Mouse (Mus musculus) lung, adult 18-20 months (tissue): ENCODE results near the gene Cntrl.

Experiments
- DNase-seq, 2 experiments: peaks; one replicate each; pipeline ENCODE4 v3.0.0; 2022; ENCODE audit warnings: mixed read lengths in 2 of 2

Cntrl gene

DNA sequence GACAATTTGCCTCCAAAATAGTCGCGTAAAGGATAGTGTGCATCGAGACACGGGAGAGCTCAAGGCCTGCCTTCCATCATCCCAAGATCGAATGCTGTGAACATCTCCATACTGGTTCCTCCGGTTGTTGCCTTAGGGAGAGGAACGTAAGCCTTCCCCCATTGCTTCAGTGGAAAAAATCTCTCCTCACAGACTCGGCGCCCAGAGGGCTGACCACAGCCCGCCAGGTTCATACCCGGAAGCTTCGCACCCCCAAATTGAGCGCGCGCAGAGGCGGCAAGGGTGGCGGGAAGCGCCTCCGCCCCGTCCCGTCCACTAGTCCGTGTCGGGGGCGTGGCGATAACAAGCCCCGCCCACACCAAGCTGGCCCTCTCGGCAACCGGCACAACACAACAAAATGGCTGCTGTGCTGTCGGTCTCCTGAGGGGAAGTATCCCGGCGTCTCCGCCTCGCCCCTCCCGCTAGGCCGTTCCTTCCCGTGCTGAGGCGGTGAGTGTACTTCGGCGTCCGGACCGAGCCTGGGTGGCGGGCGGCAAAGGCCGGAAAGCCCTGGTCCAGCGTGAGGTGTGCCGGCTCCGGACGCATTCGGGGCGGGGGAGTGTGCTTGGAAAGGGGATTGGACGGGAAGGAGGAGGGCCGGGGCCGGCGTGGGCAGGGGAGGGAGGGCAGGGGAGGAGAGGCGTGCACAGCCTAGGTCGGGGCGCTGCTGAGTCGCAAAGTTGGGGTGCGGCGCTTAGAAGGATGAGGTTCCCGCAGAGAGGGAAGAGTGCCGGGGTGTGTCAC is at the start of gene Cntrl:
Gene Cntrl (plus strand): TSS at position 352 of the 783 bp plus-strand sequence.
- DNase-seq: peak; percentile 95

DNA sequence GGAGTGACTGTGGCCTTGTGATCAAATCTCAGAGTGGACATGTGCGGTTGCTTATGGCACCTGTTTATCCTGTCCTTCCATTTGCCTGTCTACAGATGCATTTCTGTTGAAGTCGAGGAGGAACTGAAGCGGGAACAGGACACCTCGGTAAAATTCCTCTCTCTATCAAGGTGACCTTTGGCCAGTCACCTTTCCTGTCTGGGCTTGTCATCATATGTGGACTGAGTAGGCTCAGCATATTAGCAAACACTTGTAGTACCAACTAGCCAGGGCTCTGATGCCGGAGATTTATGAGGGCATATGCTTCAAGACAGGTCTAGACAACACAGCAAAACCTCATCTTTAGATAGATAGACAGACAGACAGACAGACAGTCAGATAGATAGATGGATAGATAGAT is 49.0 kb upstream of the Cntrl start:
- DNase-seq: no peak

DNA sequence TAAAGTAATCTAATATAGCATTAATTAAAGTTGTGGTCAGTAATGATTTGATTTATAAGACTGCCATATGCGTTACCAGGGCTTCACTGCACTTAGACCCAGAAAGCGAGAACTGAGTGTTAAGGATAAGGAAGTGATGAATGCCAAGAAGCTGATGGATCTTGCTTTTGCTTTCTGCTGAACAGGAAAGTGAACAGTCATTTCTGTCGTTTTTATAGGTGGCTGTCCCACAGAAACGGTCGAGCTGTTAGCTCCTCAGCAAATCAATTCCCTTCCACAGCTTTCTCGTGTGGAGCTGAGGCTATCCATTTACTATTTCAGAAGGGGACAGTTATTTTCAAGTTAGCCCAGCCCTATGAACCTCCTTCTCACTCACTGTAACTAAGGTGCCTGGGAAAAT is 48.4 kb upstream of the Cntrl start:
- no peak for DNase-seq

DNA sequence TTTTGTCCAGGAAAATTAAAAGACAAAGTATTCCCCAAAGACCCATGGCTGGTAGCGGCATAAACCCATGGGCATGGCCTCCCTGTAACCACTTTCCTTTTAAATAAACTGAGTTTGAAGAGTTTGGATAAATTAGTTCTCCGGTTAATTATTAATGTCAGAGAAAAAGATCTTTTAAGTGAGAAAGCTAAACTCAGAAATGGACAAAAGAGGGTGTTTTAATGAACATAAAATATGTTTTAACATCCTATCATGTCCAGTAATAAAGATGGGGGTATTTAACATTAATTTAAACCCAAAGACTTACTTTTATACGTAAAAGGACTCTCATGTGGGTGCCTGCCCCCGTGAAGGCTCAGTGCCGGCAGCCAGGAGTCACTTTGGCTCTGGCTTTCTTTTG is 48.0 kb upstream of the Cntrl start, which contains the start of gene Hc:
Gene Hc (minus strand): TSS at position 101 of the 400 bp plus-strand sequence.
- no peak for DNase-seq

DNA sequence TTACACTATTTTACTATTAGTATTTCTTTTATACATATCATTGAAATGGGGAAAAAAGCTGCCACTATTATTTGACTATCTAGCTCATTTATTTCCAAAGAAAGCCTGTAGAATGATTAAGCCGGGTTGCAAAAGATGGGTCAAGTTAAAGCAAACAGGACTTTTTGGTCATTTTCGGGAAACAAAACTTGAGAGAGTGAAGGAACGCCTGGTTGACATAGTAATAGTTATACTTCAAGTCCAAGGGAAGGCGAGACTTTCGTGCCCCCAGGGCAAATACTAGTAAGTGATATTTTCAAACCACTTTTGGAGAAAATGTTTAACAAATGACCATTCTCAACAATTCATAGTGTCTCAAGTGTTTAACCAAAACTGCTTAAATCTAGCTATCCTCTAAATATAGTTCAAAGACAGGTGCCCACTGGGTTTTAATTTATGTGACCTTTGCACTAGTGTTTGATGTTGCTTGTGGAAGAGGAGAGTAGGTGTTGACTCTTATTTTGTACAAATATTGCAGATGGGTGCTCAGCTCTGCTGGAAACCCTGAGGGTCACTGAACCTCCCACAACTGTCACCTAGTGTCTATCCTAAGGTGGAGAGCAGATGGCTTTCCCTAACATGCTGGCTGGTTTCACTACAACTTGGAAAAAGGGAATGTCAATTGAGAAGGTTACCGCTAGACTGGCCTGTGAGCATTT is 45.8 kb upstream of the Cntrl start:
- DNase-seq: no peak

DNA sequence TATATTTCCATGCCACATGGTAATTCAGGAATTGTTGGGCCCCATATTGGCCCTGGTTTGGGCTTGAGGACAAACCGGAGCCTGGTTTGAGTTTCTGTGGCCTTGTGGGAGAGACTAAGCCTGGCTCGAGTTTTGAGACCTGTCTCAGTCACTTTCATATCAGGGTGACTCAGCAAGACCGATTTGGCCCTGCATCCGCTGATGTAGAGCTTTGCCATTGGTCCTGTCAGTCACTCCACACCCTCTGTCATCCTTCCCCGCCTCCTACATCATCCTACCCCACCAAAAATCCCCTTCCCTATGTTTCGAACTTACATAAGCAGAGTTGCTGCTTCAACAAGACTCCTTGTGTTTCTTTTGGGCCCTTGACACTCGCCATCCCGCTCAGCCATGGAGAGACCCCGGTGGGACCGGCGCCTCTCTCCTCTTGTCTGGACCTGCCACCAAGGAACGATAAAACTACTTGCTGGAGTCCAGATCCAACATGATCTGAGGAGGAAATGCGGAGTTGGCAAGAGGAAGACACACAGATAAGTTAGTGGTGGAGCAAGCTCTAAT is 42.7 kb upstream of the Cntrl start:
- DNase-seq: no peak

DNA sequence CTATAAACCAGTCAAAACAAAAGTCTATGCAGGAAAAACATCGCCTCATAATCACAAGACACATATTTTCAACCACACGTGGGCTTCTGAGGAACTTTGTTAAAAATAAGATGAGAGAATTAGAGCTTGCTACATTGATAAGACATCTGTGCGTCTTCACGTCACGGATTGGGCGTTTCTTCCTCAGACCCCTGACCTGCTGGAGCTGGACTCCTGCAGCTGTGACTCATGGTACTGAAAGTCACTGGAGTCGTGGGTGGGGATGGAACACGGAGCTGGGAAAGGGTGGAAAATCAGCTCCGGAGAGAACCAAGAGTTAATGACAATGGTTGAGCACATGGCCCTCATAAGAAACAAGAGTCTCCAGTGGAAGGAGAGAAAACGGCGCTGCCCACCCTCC is 42.2 kb upstream of the Cntrl start:
- no peak for DNase-seq

DNA sequence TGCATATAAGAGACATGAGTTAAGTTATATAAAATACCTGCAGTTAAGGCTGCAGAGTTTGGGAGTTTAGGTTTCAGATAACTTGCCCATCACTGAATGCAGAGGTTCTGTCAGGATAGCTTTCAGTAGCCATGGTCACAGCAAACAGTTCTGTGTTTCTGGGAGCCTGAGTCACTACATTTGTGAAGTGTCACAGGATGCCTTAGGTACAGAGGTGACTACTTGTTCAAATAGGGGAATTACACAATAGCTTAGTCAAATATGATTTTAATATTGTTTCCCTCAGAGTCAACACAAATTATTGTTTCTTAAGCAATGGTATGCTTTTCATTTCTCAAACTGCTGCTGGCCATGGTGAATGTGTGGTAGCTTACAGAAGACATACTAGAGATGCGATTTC is 40.2 kb upstream of the Cntrl start:
- no peak for DNase-seq

DNA sequence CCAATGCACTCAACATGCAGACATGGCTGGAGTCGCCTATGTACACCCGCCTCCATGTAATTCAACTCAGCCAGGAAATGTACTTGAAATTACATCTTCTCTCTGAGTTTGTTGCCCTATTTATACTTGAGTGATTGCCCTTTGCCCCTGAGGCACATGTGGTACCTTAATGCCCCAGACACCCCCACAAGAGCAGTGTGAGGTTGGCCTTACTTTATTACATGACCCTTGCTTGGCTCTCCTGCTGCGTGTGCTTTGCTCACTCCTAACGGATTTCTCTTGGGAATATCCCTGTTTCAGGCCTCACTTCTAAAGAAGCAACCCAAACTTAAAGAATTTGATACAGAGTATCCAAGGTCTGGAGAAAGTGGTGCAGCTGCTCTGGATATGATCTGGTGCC is 39.0 kb upstream of the Cntrl start:
- no peak for DNase-seq

DNA sequence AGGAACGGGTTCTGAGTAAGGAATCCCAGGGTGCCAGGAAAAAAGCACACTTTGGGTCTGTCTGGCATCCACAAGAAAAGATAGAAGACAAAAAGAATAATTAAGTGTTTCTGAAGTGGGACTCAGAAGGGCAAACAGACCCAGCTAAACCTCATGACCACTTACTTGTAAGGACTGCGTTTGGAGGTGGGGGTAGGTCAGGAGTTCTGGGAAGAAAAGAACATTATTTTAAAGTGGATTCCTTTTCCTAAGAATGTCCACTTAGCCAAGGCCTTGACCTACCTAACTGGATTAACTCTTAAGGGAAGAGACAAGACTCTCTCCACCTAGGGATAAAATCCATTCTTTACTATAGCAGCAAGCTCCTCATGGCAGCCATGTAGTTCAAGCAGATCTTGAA is 36.7 kb upstream of the Cntrl start:
- DNase-seq: peak in 1 of 2 experiments; percentile 15

DNA sequence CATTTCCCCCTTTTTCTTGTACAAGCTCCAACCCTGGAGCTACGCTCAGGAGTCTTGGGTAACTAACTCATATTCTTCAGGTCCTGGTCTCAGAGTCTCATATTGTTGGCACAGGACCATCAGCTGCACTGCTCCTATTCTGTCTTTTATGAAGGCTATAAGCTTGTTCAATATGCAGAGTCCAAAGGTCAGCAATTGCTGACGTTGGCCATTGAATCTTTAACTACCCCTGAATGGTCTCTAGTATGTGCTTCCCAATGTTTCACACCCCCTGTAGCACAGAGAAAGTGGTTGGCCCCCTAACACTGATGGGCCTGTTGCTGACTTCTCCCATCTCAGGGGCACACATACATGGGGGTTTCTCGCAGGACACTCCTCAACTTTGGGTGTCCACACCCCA is 35.0 kb upstream of the Cntrl start:
- no peak for DNase-seq

DNA sequence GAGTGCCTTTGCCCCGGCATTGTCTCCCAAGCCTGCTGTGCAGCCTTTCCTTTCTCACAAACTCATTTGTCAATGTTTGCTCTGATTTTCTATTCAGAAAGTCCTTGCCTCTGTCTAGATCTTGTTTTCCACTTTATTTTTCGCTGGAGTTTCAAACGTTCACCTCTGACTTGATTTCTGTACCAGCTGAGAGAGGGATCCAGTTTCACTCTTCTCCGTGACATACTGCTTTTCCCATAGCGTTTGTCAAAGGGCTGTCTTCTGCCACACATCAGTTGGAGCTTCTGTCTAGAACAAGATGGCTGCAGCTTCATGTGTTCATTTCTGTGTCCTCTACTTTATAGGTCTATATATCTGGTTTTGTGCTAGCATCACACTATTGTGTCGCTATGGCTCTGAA is 30.1 kb upstream of the Cntrl start:
- DNase-seq: no peak

DNA sequence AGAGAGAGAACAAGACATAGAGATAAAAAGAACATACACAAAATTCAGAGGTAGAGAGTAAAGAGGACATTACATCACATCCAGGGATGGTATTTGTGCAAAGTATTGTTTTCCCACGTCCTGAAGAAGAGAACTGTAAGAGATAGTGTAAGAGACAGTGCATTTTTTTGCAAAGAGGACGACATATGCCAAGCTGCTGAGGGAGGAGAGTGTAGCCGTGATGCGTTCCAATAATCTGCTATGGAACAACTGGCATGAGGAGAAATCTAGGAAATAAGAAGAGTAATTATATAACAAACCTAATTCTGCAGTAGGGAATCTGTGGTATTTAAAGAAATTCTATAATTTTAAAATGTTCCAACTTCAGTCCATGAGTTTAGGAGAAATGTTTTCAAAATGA is 21.9 kb upstream of the Cntrl start:
- DNase-seq: no peak

DNA sequence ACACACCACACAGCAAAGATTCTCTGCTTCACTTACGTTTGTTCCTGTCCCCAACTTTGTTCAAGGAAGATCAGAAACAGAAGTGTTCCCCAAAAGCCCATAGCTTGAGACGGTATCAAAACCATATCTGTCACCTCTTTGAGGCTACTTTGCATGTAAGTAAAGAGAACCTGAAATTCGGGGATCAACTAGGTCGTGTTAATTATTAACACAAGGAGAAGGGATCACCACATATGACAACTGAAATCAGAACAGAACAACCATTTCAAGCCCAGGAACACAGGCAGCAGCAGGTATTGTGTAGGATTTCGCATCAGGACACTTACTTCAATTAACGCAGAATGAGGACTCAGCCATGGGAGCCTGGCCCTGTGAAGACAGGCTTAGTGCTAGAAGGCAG is 8.8 kb upstream of the Cntrl start:
- DNase-seq: no peak

DNA sequence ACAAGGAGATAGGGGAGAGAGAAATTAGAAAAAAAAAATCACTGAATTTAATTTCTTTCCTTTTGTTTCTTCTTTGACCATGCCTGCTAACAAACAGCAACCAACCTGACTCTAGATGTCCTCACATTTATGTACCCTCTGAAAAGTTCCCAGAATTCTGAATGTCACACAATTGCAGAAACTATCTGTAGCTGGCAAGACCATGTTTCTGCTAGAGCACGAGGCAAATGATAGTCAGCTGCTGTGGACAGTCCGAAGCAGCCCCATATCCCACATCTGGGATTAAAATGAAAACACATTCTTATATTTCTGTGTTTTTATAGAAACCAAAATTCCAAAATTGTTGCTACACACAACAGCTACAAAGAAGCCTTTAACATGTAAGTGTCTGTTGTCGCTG is 7.8 kb upstream of the Cntrl start, which contains the start of gene AI182371:
Gene AI182371 (minus strand): TSS at position 101 of the 400 bp plus-strand sequence.
- DNase-seq: no peak

DNA sequence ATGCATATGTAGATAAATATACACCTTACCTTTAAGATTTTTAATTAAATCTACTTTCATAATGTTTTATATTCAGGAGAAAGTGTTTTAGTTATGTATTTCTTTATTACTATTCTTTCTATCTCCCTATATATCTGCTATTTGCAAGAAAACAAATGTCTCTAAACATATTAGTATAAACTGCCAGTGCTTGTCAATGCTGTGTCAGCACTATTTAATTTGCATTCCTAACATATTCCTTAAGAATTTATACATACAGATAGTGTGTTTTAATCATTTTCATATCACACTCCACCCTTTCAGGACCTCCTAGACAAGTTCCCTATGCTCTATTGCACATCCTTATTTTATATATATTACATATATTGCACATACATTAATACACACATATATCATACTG is 6.5 kb upstream of the Cntrl start:
- no peak for DNase-seq

DNA sequence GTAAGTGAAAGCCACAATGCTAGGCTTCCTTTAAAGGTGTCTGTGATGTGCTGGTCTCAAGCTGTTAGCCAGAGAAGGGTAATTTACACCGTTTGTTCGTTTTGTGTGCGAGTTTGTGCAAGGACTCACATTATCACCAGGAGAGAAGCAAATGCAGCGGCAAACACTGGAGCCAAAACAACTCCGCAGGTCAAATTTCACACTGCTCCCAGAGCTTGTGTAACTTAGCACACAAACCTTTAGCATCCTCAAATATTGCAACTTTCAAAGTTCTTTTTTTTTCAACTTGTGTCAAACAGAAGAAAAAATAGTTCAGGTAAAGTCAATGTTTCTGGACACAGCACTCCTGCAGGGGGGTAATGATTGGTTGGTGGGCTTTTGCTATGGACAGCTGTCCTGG is 5.7 kb upstream of the Cntrl start:
- peak in 1 of 2 experiments; percentile 8 for DNase-seq

DNA sequence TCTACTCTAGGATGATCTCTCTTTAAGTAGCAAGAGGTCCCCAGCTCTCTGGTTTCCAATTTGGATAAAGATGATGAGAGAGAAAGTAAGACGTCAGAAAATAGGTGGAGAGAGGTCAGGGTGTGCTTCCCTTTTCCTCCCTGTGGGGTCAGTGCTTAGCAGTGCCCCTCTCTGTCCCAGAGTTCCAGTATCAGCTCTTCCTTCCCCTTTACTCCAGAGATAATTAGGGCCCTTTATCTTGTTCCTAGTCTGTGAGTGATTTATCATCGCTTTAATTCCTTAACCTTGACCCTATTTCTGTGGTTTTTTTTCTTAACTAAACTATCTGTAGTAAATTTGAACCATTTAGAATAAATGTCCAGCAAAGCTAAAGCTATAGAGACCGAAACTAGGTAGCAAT is 4.4 kb upstream of the Cntrl start:
- no peak for DNase-seq

DNA sequence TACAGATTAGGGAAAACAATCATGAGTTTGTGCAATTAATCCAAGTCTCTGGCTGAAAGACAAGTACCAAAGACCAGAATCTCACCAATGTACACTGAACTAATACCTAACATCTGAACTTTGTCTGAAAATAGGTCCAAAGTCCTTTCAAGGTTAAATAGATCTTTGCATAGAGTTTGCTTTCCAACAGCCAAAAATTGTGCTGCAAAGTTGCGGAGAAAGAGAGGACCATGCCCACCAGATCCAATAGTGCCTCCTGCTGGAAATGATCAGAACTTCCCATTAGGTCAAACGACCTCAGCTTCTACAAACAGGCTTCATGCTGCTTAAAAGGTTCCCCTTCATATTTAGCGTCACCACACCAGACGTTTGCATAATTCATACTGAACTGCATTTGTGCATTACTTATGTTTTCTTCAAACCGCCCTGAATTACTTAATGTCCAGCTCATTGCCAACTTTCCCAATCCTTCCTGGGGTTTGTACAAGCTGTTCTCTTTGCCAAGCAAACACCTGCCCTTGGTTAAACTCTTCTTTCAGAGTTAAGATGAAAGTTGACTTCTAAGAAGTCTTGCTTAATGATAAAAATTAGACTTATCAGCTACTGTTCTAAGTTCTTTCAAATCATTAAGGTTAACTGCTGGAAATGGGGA is 1.2 kb upstream of the Cntrl start:
- DNase-seq: peak; percentile 35 to 74

DNA sequence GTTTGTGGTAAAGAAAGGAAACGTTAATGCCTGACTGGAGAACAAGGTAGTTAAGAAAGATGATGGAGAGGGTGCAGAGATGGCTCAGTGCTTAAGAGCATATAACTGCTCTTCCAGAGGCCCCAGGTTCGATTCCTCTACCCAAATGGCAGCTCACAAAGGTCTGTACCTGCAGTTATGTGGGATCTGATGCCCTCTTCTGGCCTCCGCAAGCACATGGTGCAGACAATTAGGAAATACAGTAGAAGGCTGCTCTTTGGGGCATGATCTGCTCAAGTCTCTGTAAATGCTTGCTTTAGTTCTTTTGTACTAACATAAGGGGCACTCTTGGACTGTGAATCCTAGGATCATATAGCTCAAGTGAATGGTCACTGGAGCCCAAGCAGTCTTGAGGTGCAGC is 580 bp upstream of the Cntrl start:
- peak; percentile 42 to 64 for DNase-seq

DNA sequence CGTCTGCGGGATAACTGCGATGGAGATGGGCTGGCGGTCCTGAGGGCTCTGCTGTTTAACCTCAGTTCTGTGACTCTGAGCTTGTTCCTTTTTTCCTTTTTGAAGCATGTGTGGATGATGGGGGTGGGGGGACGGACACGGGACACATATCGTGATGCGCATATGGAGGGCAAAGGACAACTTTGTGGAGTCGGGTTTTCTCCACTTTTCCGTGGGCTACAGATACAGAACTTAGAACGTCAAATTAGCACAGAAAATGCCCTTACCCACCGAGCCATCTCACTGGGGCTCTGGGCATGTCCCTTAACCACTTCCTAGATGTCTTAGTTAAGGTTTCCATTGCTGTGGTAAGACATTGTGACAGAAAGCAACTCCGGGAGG is 622 bp downstream of the Cntrl start:
- DNase-seq: no peak

DNA sequence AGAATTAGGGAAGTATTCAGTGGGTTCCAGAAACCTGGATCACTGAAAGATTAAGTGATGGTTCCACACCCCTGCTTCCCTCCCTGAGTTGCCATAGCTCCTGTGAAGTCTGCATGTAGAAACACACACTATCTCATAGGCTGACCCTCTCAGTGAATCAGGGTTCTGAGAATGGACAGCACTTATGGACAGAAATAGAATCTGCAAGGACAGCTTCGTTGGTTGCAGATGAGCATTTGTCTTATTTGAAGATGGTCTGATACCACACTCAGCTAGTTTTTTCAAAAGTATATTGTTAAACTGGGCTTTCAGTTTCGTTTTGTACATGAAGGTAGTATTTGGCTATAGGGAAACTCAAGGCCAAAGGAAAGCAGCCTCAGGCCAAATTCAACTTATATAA is 1.2 kb downstream of the Cntrl start:
- DNase-seq: no peak

DNA sequence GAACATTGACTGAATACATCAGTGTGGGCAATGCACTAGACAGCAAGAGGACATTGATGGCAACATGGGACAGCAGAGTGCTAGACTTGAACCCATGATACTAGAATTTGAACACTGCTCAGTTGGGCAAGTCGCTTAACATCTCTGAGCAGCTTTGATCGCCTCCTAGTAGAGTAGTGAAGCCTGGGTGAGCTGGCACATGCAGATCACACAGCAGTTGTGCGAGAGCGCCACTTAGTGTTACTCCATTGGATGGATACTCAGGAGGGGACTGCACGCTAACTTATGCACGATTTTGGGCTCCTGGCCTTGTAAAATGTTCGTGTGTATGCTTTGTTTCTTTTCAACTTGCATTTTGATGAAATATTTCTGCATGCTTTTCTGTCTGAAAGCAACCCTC is 15.4 kb downstream of the Cntrl start:
- no peak for DNase-seq

DNA sequence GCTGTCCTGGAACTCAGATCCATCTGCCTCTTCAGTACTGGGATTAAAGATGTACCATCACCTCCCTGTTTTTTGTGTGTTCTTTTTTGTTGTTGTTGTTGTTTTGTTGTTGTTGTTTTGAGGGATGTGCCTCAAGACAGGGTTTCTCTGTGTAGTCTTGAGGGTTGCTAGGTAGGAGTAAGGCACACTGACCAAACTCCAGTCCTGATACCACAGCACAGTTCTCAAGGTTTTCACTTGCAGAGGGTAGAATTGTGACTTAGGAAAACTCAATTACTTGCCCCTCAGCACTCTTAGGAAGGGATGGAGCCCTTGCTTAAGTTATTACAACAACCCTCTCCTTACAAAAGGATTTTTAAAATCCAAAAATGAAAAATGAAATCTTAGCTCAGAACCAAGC is 22.2 kb downstream of the Cntrl start:
- DNase-seq: no peak
